Mouse (Mus musculus): ENCODE data around the gene Pxylp1. TPM values are rescaled to one million over a fixed set of nuclear protein-coding genes. Genes with fewer than 3 reads are reported as not detected.
A peak's percentile ranks its signal among the peaks of the same experiment; 100 is the strongest.

Pxylp1 gene
- polyA plus RNA-seq, 1 experiment, result 17.6 TPM

DNA sequence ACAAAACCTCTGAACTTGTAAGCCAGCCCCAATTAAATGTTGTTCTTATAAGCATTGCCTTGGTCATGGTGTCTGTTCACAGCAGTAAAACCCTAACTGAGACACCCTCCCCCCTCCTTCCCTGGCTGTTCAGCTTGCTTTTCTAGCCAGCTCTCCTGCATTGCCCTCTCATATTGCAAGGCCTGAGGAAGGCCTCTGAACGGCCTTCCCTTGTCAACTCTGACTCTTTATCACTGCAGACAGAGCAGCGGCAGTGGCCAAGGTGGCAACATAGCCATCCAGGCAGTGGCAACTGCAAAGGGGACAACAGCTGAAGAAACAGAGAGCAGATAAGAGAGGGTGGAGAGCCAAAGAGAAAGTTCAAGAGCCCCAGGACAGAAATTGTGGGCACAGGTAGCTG lies 64.4 kb downstream of the Pxylp1 start:
- no peak for DNase-seq (ENCODE audit: extremely low spot score in 1 of 2, low spot score in 1 of 2)

DNA sequence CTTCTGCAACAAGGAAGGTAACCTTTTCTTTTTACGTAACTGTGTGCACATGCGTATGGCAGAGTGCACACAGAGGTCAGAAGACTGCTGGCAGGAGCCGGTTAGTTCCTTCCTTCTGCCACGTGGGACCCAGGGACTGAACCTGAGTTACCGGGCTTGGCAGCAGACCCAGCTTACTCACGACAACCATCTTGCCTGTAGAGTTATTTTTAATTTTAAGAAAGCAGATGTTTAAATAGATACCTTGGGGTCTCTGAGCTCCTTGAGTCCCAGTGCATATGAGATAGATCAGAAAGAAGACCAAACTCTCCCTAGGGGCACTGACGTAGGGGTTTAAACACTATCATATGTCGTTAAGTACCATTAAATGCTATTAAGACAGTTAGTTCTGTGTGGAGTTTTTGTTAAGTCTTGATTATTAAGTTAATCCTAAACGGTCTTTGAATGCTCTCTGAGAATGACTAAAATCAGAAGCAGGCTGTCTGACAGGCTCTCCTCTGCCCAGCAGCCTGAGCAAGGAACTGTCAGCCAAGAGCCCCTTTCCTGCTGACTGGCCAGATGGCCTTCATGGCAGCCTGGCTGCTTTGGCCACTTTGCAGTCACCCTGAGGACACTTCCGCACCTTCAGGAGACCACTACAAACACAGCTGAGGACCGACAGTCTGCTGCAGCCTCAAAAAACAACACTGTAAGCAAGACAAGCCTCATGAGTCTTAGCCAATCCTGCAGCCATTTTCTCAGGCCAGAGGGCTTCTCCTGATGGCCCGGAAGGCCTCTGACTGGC lies 65.3 kb downstream of the Pxylp1 start:
- DNase-seq (ENCODE audit: extremely low spot score in 1 of 2, low spot score in 1 of 2), result no peak

DNA sequence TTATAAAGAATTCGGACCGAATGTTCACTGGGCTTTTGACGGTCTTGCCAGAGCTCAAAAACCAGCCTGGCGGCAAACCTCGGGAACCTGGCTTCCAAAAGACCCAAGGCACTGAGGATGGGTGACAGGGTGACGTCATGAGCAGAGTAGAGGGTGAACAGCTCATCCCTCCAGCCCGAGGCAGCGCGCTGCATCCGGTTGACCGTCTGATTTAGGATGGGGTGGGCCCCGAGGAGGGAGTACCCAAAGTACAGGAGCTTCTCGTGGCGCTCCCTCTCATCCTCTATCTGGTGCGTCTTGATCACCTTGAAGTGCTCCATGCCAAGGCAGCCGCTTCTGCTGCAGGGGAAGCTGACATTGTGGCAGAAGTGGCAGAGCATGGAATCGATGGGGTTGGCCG lies 67.6 kb downstream of the Pxylp1 start:
- no peak for DNase-seq (ENCODE audit: extremely low spot score in 1 of 2, low spot score in 1 of 2)

DNA sequence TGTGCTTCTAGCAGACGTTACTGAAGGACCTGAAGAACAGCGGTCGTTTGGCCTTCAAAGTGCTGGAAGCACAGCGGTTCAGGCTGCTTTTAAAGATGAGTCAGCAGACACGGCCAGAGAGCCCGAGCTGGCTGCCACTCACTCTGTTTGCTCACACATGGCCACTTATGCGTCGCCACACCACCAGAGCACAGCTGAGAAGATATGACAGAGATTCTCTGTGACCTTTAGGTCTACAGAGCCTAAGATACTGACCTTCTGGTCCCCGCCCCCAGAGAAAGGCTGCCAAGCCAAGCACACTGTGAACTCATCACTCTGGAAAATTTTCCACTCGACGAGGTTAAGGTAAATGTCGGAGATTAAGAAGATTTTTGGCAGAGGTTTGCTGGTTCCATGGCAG lies 68.4 kb downstream of the Pxylp1 start:
- DNase-seq (ENCODE audit: extremely low spot score in 1 of 2, low spot score in 1 of 2), result no peak

DNA sequence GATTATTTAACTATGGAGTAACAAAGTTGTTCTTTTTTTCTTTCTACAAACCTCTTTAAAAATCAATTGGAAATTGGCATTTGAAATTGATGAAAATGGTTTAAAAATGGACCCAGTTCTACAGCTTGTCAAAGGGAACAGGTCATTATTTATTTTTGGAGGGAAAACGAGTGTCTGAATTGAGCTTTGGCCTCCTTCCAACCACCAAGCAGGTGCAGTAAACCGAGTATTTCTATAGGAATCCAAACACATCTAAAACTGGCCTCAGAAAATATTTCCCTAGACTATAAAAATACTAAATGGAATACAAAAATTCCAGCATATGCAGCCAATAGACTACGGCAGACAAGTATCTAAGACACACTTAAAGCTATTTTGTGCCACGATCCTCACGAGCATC lies 68.9 kb downstream of the Pxylp1 start:
- DNase-seq (ENCODE audit: extremely low spot score in 1 of 2, low spot score in 1 of 2), result no peak

DNA sequence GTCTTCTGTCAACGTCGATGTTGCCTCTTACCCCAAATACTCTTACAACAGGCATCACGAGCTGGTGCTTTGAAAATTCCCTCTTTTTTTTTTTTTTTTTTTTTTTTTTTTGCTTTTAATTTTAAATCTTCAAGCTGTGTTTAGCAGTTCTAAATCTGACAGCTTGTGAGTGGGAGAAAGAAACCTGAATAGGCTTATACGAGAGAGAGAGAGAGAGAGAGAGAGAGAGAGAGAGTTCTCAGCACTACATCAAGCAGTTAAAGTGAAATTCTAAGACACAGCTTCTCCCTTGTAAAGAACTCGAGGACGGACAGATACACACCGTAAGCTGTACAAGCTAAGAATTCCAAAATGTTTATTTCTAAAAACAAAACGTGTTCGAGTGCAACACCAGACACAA lies 69.5 kb downstream of the Pxylp1 start:
- DNase-seq (ENCODE audit: extremely low spot score in 1 of 2, low spot score in 1 of 2), result no peak

DNA sequence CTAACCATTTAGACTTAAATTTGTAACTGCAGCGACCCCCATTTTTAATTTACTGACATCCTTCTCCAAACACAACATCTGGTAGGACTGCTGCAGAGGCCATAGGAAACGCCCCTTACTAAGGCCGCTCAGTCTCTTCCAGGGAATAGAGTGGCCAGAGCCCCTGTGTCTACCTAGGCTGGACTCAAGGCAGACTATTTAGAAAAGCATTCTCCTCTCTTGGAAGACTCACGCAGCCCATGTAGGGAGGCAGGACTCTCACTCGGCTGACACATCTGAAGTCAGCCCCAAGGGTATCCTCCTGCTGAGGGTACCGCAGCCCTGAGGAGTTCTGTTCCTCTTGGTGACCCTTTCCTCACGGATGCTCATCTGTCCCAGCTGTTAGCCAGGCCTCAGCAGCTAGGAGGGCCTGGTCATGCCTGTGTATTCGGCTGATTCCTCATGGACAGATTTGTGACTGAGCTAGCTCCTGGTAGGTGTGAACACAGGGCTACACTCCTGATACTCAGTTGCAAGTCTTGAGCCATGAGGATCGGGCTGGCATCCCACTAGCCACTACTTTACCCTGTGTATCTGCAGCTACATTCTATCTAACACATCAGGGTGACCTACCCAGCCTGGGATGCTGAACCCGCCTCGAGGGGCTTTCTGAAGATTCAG lies 73.5 kb downstream of the Pxylp1 start:
- DNase-seq (ENCODE audit: extremely low spot score in 1 of 2, low spot score in 1 of 2), result no peak

DNA sequence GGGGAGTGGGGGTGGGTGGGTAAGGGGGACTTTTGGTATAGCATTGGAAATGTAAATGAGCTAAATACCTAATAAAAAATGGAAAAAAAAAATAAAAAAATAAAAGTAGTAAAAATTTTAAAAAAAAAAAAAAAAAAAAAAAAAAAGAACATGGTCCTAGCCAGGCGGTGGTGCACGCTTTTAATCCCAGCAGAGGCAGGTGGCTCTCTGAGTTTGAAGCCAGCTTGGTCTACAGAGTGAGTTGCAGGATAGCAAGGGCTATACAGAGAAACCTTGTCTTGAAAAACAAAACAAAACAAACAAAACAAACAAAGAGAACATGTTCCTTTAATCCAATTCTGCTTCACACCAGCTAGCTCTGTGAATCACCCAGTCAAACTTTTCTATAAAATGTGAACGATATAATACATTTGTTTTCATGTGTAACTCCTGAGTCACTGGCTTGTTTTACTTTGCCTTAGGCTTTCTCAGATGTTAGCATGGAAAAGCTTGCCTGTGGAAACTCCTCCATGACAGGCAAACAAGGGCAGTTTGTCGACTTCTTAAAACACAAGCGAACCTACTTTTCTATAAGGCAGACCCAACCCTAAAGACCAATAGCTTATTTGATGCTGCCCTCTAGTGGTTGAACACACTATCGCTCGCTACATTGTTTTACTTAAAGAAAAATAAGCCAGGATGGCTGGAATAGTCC lies 74.2 kb downstream of the Pxylp1 start:
- peak; percentile 46 to 90 for DNase-seq (ENCODE audit: extremely low spot score in 1 of 2, low spot score in 1 of 2)

DNA sequence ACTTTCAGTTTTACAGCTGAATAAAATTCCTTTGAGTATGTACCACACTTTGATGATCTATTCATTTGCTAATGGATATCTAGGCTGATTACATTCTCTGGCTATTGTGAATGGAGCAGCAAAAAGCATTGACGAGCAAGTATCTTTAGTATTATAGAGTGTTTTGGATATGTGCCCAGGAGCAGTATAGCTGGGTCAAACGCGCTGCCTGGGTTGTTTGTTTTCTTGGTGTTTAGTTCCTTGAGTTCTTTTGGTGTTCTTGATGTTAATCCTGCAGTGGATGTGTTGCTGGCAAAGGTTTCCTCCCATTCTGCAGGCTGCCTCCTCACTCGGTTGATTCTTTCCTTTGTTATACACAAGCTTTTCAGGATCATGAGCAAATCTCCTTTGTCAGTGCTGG lies 80.5 kb downstream of the Pxylp1 start:
- DNase-seq (ENCODE audit: extremely low spot score in 1 of 2, low spot score in 1 of 2), result no peak

DNA sequence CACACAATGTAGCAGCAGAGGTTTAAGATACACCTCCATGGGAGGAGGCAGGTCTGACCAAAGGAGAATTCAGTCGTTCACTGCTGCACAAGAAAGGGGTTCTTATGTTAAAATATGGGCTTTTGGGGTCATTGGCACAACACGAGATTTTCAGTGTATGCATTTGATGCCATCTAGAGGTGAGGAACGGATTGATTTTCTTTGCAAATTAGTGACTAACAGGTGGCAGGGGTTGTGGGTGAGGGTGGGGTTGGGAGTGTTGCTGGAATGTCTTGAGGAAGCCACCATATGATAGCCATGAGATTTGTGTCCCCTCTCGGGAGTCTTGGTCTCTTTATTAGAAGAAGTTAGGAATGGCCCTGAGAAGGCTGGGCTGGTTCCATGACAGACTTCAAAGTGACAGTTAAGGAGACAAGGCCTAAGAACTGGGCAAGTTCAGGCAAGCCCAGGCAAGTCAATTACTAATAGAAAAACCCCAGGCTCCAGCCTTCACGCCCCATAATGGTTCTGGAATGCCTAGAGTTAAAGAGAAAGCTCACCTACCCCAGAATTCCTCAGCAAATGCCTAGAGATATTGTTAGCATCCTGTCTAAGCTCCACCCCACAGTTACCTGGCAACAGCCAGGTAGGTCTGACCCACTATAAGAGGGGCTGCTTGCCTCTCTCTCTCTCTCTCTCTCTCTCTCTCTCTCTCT lies 92.2 kb downstream of the Pxylp1 start:
- DNase-seq (ENCODE audit: extremely low spot score in 1 of 2, low spot score in 1 of 2), result no peak

DNA sequence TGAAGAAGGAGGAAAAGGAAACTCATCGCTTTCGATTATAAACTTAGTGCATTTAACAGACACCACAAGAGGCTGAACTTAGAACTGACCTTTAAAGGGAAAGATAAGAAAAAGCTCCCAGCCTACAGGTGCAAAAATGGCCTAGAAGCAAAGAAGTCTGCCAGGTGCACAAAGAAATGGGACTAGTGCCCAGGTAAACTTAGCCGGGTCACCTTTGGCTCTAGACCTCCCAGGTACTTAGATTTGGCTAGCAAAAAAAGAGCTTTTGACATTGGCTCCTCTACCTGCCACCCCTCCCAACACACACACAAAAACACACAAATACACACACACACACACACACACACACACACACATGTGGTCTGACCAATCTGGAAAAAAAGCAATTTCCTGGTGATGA lies 95.2 kb downstream of the Pxylp1 start:
- DNase-seq (ENCODE audit: extremely low spot score in 1 of 2, low spot score in 1 of 2), result no peak

DNA sequence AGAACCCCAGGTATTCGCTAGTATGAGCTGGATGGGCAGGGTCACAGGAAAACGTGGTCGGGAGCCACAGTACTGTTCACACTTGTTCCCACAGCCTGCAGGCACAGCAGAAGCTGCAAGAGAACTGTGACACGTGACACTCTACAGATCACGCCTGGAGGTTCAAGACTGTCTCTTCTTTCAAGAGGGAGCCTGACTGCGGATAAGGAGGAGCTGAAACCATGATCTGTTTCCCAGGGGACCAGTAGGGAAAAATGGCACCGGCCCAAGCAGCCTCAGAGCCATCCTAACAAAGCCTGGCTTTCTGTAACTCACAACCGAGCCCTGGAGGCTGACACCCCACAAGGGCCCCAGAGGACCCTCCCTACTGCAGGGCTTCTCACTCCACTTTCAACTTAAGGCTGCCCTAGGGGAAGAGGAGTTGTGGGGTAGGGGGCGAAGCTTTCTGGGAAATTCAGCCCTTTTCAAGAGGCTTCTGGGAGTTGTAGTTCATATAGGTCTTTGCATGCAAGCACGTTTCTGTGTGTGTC lies 97.0 kb downstream of the Pxylp1 start:
- DNase-seq (ENCODE audit: extremely low spot score in 1 of 2, low spot score in 1 of 2), result peak; percentile 15 to 48

DNA sequence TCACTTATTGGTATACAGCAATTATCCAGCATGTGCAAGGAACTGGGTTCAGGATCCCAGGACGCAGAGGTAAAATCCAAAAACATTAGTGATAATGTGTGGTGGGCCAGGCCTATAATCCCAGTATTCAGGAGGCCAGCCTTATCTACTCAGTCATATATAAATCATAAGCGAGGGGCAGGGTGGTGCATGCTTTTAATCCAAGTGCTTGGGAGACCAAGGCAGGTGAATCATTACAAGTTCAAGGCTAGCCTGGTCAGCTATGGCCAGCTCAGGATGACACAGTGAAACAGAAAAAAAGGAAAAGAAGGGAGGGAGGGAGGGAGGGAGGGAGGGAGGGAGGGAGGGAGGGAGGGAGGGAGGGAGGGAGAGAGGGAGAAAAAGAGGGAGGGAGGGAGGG lies 97.9 kb downstream of the Pxylp1 start:
- DNase-seq (ENCODE audit: extremely low spot score in 1 of 2, low spot score in 1 of 2), result no peak

DNA sequence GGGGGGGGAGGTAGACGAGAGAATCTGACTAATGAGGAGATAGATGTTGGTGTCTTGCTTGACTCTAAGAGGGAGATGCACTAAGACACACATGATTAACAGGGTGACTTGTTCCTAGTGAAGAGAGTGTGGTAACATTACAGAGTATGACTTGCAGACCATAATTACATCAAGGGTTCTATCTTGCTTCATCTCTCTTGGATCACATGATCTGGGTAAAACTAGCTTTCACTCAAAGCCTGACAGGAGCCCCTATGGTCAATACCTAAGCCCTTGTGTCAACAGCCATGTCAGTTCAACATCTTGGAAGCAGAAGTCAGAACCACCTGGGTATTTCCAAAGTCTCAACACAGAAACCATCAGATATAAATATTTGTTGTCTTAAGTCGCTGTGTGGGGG lies 99.9 kb downstream of the Pxylp1 start:
- no peak for DNase-seq (ENCODE audit: extremely low spot score in 1 of 2, low spot score in 1 of 2)

DNA sequence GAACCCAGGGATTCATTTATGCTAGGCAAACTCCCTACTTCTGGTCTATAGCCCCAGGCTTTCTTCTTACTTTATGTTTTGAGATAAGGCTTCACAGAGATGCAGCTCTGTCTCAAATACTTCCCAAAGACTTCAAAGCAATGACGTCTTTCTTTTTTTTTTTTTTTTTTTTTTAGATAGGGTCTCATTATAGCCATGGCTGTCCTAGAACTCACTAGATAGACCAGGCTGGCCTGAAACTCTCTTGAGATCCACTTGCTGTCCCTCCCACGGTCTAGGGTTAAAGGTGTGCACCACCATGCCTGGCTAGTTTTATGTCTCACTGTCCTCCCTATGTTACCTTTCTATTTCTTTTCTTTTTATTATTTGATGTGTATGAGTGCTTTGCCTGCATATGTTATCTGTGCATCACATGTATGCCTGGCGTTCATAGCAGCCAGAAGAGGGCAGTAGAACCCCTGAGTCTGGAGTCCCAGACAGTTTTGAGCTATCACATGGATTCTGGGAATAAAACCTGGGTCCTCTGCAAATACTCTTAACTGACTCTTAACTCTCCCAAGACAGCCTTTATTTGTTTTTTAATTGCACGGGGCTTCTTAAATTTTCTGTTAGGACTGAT lies 102.0 kb downstream of the Pxylp1 start:
- no peak for DNase-seq (ENCODE audit: extremely low spot score in 1 of 2, low spot score in 1 of 2)

DNA sequence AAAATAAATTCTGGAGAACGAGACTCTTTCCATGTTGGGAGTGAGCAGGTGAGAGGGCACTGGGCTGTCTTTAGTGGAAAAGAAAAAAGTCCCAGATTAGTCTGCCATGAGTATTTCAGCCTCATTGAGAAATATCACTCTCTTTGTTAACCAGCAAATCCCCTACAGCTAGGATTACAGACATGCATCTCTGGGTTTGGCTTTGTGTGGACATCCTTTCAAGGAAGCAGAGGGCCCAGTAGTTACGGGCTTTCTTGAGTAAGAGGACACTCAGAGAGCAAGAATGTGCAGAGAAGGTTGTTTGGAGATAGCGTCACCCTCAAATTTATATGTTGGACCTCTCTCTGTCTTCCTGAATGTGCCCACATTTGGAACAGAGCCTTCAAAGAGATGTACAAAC lies 102.6 kb downstream of the Pxylp1 start:
- no peak for DNase-seq (ENCODE audit: extremely low spot score in 1 of 2, low spot score in 1 of 2)

DNA sequence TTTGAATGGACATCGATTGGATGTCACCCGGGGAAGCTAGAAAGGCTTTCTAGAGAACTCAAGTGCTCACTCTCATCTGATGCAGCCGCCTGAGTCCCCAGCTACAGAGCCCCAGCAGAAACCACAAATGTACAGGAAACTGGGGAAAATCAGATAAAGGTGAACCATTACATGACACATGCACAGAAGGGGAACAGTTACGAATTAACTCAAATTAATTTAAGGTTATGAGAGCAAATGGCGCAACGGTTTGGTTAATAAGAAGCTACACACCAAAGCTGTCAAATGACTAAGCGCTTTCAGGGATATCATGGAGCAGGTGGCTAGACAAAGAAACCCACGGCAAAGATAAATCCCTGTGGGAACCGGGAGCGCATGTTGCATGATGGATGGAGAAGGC lies 104.7 kb downstream of the Pxylp1 start:
- DNase-seq (ENCODE audit: extremely low spot score in 1 of 2, low spot score in 1 of 2), result no peak

DNA sequence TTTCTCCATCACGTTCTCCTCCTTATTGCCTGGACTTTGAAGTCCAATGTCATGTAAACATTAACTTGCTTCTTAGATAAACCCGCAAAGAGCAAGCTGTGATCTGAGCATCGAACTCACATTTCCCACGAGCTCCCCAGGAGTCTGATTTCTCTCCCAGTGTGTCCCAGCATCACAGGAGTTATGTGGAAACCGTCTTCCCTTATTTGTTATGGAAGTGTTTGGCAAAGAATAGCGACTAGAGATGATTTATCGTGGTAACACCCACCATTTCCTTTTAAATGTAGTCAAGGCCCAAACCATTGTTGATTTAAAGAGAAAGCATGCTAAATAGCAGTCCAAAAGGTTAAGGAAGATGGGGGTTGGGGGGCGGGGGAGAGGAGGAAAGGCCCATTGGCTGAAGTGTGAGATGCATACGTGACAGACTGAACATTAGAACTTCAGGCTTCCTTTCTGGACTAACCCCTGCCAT lies 106.6 kb downstream of the Pxylp1 start:
- no peak for DNase-seq (ENCODE audit: extremely low spot score in 1 of 2, low spot score in 1 of 2)

DNA sequence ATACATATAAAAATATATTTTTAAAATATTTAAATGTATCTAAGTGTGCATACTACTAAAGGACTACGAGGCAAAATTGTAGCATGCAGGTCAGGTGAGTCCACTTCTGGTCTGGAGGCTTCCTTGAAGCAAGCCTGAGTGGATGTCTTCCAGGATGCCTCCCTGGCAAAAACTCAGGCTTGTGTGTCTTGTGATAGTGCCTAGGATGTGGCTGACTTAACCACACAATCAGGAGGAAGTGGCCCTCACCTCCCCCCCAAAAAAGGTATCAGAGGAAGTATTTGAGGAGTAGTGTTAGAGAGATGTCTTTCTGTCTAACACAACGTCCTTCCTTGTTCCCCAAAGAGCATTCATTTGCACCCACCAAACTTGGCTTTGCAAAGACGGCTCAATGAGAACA lies 107.3 kb downstream of the Pxylp1 start:
- DNase-seq (ENCODE audit: extremely low spot score in 1 of 2, low spot score in 1 of 2), result no peak

DNA sequence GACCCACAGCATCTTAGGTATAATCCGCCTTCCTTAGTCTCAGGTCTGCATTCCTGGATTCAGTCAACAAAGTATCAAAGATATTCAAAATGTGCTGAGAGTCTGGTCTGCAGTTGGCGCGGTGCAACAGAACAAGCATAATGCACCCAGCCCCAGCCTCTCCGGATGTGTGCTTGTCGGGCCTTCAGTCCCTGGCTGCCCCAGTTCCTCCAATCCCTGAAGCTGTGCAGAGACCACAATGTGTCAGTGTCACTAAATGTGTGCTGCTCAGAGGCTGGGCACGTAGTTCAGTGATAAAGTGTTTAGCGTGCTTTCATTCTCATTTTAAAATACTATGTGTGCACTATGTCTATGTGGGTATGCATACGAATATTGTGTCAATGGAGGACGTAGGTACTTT lies 108.8 kb downstream of the Pxylp1 start:
- DNase-seq (ENCODE audit: extremely low spot score in 1 of 2, low spot score in 1 of 2), result no peak
